Mouse (Mus musculus) G1E (cell line): ENCODE data around the gene Olfr49.

ENCODE experiments used
- CTCF ChIP-seq: IDR thresholded peaks from 2 replicates; pipeline ENCODE4 v1.5.1; 2012; ENCODE audit warnings: low read depth, low read length, inconsistent platforms, mixed read lengths
- GATA1 ChIP-seq: IDR thresholded peaks from 2 replicates; pipeline ENCODE4 v1.6.1; 2012; ENCODE audit warnings: borderline replicate concordance, low read length, inconsistent platforms, mixed read lengths
- POLR2AphosphoS5 ChIP-seq: IDR thresholded peaks from 2 replicates; pipeline ENCODE4 v1.6.1; 2012; ENCODE audit warnings: low read depth, low read length, inconsistent platforms; ENCODE audit not compliant: insufficient replicate concordance
- TAL1 ChIP-seq: conservative IDR thresholded peaks from 2 replicates; pipeline ENCODE4 v1.6.1; 2012; ENCODE audit warnings: low read depth, low read length, inconsistent platforms, mixed read lengths

- TF ChIP-seq CTCF: no peak
- no peak for TF ChIP-seq TAL1
- TF ChIP-seq POLR2AphosphoS5: no peak
- TF ChIP-seq GATA1: no peak
Observed at GRCm38 (mm10) chr14:54260196-54260595, 24.5 kb downstream of the Olfr49 start.
